13 mouse cellular contexts compared by ENCODE assay signal in the genomic region with DNA sequence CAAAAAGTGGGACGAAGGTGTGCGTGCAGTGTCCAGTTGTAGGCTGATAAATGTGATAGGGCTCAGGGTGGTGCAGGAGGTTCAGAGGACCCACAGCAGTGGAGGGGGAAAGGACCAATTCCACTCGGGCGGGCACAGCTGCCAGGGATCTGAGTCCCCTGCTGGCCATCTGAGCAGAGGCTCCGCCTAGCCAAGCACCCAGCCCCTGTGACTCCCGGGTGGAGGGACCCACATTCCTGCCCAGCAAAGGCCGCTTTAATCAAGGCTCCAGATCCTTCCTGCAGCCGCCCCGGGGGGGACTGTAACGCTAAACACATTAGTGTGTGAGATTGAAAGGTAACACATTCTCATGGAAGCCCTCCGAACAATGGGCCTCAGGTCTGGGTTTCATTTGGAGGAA.
DNase-seq lines count a peak whose midpoint lies in the region; ATAC-seq and TF ChIP-seq lines count a peak whose summit lies in the region.
"Had no signal": no experiment of that assay in that cellular context is flagged by ENCODE, and none has a peak within 500 bp of the region (broad histone marks: within the 10 kb centered on the region; RNA-seq: fewer than 3 reads in every experiment).

No protein-coding gene starts in this region.

- no peak for TF ChIP-seq POLR2A in brain, embryonic 14.5 days (IDR thresholded peaks at IDR 0.05; ENCODE audit: borderline replicate concordance, extremely low read depth, insufficient read depth, insufficient read length, poor library complexity, severe bottlenecking)

- H3K27ac ChIP-seq in limb, embryonic 10.5 days, result peak overlapping the region; percentile 78
- H3K27ac ChIP-seq: intestine, embryonic 15.5 days had no signal

- H3K4me3 ChIP-seq in limb, embryonic 10.5 days, result no peak overlapping the region
- H3K4me3 ChIP-seq: intestine, embryonic 15.5 days had no signal

- TF ChIP-seq CTCF in brain, embryonic 14.5 days (IDR thresholded peaks at IDR 0.05; ENCODE audit: borderline replicate concordance, extremely low read depth, insufficient read depth, insufficient read length), result 0 out of 2 replicates have a peak, but pooled peaks have one; percentile 3

- no peaks in the 10 kb centered on the region for H3K36me3 ChIP-seq in limb, embryonic 10.5 days
- H3K36me3 ChIP-seq: intestine, embryonic 15.5 days had no signal

- peaks cover 6% of the 10 kb centered on the region; the same call in 1 of the 2 replicates for H3K27me3 ChIP-seq in limb, embryonic 10.5 days (ENCODE audit: low read depth, poor library complexity, severe bottlenecking)
- H3K27me3 ChIP-seq: intestine, embryonic 15.5 days had no signal

- peaks cover 42% of the 10 kb centered on the region for H3K4me1 ChIP-seq in limb, embryonic 10.5 days

- WGBS in limb, embryonic 10.5 days, result 20% methylated on average over 11 of the region's 11 CpGs

- no peak for ATAC-seq in cerebellum, adult (ENCODE audit: insufficient number of reproducible peaks, low FRiP score, low TSS enrichment)
- ATAC-seq: intestine, embryonic 15.5 days had no signal

- no peaks in the 10 kb centered on the region for H3K9me3 ChIP-seq in limb, embryonic 10.5 days (replicated peaks)
- H3K9me3 ChIP-seq: intestine, embryonic 15.5 days had no signal

- DNase-seq in gastrocnemius, postnatal 10 days, result peak; percentile 29
- no peak for DNase-seq in gastrocnemius, adult 8-10 months (ENCODE audit: low spot score in 2 of 2)
- peak; percentile 43 for DNase-seq in kidney, postnatal 10 days
- DNase-seq in kidney, adult 18-20 months, result no peak
- no peak for DNase-seq in brain, embryonic 14.5 days (ENCODE audit: low read depth)
- DNase-seq in limb, embryonic 10.5 days (ENCODE audit: low spot score), result no peak
- DNase-seq in ovary, adult 18-20 months (ENCODE audit: low spot score), result no peak
- DNase-seq: adrenal gland, postnatal 14 days; B cell, adult 2 months; cerebellum, postnatal 36 days; left cerebral cortex, postnatal 4 days had no signal

Comparison
In these comparisons a context has a peak if more than half of its experiments do, and no peak if none do; other contexts are left out.
1. DNase-seq: peak in gastrocnemius, postnatal 10 days (single experiment) and kidney, postnatal 10 days (single experiment); none in gastrocnemius, adult 8-10 months (0 of 2), kidney, adult 18-20 months (single experiment), brain, embryonic 14.5 days (single experiment), limb, embryonic 10.5 days (single experiment) and ovary, adult 18-20 months (single experiment).